ENCODE assay signal across 22 mouse cellular contexts in the genomic region with DNA sequence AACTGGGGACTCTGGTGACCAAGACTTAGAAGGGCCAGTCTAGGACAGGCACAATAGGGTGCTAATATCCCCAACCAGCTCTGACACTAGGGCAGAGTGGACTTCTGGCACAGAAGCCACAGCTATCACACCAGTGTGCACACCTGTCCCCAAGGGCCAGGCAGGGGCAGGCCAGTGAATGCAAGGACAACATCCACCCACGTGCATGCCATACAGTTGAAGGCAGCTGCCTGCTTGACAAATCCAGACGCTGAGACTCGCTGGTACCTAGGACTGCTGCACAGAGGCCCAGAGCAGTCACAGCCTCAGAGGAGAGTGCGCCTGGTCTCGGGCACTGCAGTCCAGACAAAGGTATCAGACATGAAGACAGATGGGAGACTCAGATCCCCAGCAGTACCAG. TPM values are rescaled to one million over a fixed set of nuclear protein-coding genes. Genes with fewer than 3 reads are reported as not detected.
DNase-seq lines count a peak whose midpoint lies in the region; ATAC-seq and TF ChIP-seq lines count a peak whose summit lies in the region.
"Had no signal": no experiment of that assay in that cellular context is flagged by ENCODE, and none has a peak within 500 bp of the region (broad histone marks: within the 10 kb centered on the region; RNA-seq: fewer than 3 reads in every experiment).

No protein-coding gene starts in this region.

- no peaks in the 10 kb centered on the region for H3K27me3 ChIP-seq in forebrain, embryonic 14.5 days (replicated peaks; ENCODE audit: control insufficient read depth, insufficient read depth, low read length)
- no peaks in the 10 kb centered on the region for H3K27me3 ChIP-seq in forebrain, embryonic 11.5 days (ENCODE audit: control insufficient read depth, insufficient read depth, low read length)
- H3K27me3 ChIP-seq in hindbrain, postnatal 0 days (ENCODE audit: insufficient read depth, low read length), result no peaks in the 10 kb centered on the region
- no peaks in the 10 kb centered on the region for H3K27me3 ChIP-seq in hindbrain, embryonic 11.5 days (ENCODE audit: control insufficient read depth, insufficient read depth, low read length)
- H3K27me3 ChIP-seq in E14TG2a.4 (ENCODE audit: insufficient read depth, low read length) (no peaks in the 10 kb centered on the region), myocyte (ENCODE audit: control insufficient read depth, insufficient read depth, insufficient read length) (no peaks in the 10 kb centered on the region)
- no peaks in the 10 kb centered on the region for H3K27me3 ChIP-seq in midbrain, embryonic 15.5 days (replicated peaks)
- H3K27me3 ChIP-seq: forebrain, embryonic 13.5 days had no signal

- no peak for TF ChIP-seq POLR2A in myocyte (IDR thresholded peaks at IDR 0.05; ENCODE audit: insufficient read length, low read depth)

- H3K9me3 ChIP-seq in forebrain, embryonic 14.5 days (replicated peaks; ENCODE audit: control insufficient read depth, low read length), result no peaks in the 10 kb centered on the region
- no peaks in the 10 kb centered on the region for H3K9me3 ChIP-seq in forebrain, embryonic 11.5 days (ENCODE audit: control insufficient read depth, low read length)
- no peaks in the 10 kb centered on the region for H3K9me3 ChIP-seq in hindbrain, postnatal 0 days (ENCODE audit: low read length)
- H3K9me3 ChIP-seq in hindbrain, embryonic 11.5 days (ENCODE audit: control insufficient read depth, low read length), result no peaks in the 10 kb centered on the region
- no peaks in the 10 kb centered on the region for H3K9me3 ChIP-seq in E14TG2a.4 (ENCODE audit: low read length)
- H3K9me3 ChIP-seq in midbrain, embryonic 15.5 days, result no peaks in the 10 kb centered on the region
- H3K9me3 ChIP-seq: forebrain, embryonic 13.5 days; midbrain, embryonic 12.5 days had no signal

- 74% methylated on average over 5 of the region's 5 CpGs for WGBS in forebrain, embryonic 14.5 days
- 81% methylated on average over 5 of the region's 5 CpGs for WGBS in forebrain, embryonic 11.5 days
- WGBS in hindbrain, postnatal 0 days, result 66% methylated on average over 5 of the region's 5 CpGs
- WGBS in hindbrain, embryonic 11.5 days, result 82% methylated on average over 5 of the region's 5 CpGs
- WGBS in midbrain, embryonic 15.5 days, result 76% methylated on average over 5 of the region's 5 CpGs

- peaks cover 66% of the 10 kb centered on the region for H3K4me1 ChIP-seq in forebrain, embryonic 14.5 days (ENCODE audit: control insufficient read depth, insufficient read depth, low read length)
- peaks cover 41% of the 10 kb centered on the region for H3K4me1 ChIP-seq in forebrain, embryonic 11.5 days (replicated peaks; ENCODE audit: control insufficient read depth, insufficient read depth, low read length)
- H3K4me1 ChIP-seq in hindbrain, postnatal 0 days (ENCODE audit: insufficient read depth, low read length), result peaks cover 68% of the 10 kb centered on the region
- H3K4me1 ChIP-seq in hindbrain, embryonic 11.5 days (replicated peaks; ENCODE audit: control insufficient read depth, insufficient read depth, low read length), result peaks cover 37% of the 10 kb centered on the region
- peaks cover 95% of the 10 kb centered on the region for H3K4me1 ChIP-seq in E14TG2a.4 (replicated peaks; ENCODE audit: low read depth, low read length)
- peaks cover 69% of the 10 kb centered on the region for H3K4me1 ChIP-seq in midbrain, embryonic 15.5 days

- DNase-seq in forebrain, embryonic 14.5 days (ENCODE audit: low spot score), result no peak
- no peak for DNase-seq in forebrain, embryonic 11.5 days (ENCODE audit: low spot score)
- no peak for DNase-seq in hindbrain, postnatal 0 days (ENCODE audit: low spot score)
- no peak for DNase-seq in hindbrain, embryonic 11.5 days (ENCODE audit: low spot score)
- DNase-seq: cerebellum, adult 18-20 months; embryo, embryonic 11 days; gastrocnemius, postnatal 36 days; heart, postnatal 14 days; kidney, adult 18-20 months; kidney, postnatal 14 days; layer of hippocampus, postnatal 36 days; right cerebral cortex, postnatal 4 days; thymus, adult 2 months had no signal

- H3K79me2 ChIP-seq in myocyte (ENCODE audit: control insufficient read depth, insufficient read depth), result peaks cover 94% of the 10 kb centered on the region

- no peak overlapping the region for H3K4me3 ChIP-seq in forebrain, embryonic 14.5 days (ENCODE audit: low read depth, low read length)
- H3K4me3 ChIP-seq in forebrain, embryonic 11.5 days (ENCODE audit: low read depth, low read length), result no peak overlapping the region
- H3K4me3 ChIP-seq in hindbrain, postnatal 0 days (ENCODE audit: low read length), result no peak overlapping the region
- no peak overlapping the region for H3K4me3 ChIP-seq in hindbrain, embryonic 11.5 days (ENCODE audit: low read depth, low read length)
- peak overlapping the region; percentile 23; the same call in 1 of the 2 replicates for H3K4me3 ChIP-seq in E14TG2a.4 (replicated peaks; ENCODE audit: low read length)
- no peak overlapping the region for H3K4me3 ChIP-seq in myocyte
- H3K4me3 ChIP-seq in midbrain, embryonic 15.5 days, result no peak overlapping the region
- H3K4me3 ChIP-seq: forebrain, embryonic 13.5 days; layer of hippocampus, adult 2 months; midbrain, embryonic 12.5 days had no signal

- TF ChIP-seq CTCF in hindbrain, postnatal 0 days (IDR thresholded peaks at IDR 0.05; ENCODE audit: low read depth), result no peak
- no peak for TF ChIP-seq CTCF in E14TG2a.4 (conservative IDR thresholded peaks at IDR 0.05; ENCODE audit: low read length)

- peak overlapping the region; percentile 21; the same call in 1 of the 2 replicates for H3K27ac ChIP-seq in forebrain, embryonic 14.5 days (ENCODE audit: low read depth, low read length)
- H3K27ac ChIP-seq in forebrain, embryonic 11.5 days (ENCODE audit: low read depth, low read length), result no peak overlapping the region
- H3K27ac ChIP-seq in hindbrain, postnatal 0 days, result 0 out of 2 replicates have a peak overlapping the region, but pooled peaks have one; percentile 20
- H3K27ac ChIP-seq in hindbrain, embryonic 11.5 days (ENCODE audit: low read depth, low read length), result no peak overlapping the region
- no peak overlapping the region for H3K27ac ChIP-seq in midbrain, embryonic 15.5 days
- H3K27ac ChIP-seq: forebrain, embryonic 13.5 days; layer of hippocampus, adult 2 months; liver, embryonic 14.5 days; macrophage; midbrain, embryonic 12.5 days had no signal

- no peak overlapping the region for H3K4me2 ChIP-seq in forebrain, embryonic 14.5 days (ENCODE audit: low read length)
- H3K4me2 ChIP-seq in forebrain, embryonic 11.5 days (ENCODE audit: low read depth, low read length, severe bottlenecking), result no peak overlapping the region
- no peak overlapping the region for H3K4me2 ChIP-seq in hindbrain, postnatal 0 days (ENCODE audit: low read depth, low read length)
- no peak overlapping the region for H3K4me2 ChIP-seq in hindbrain, embryonic 11.5 days (replicated peaks; ENCODE audit: low read depth, low read length)
- no peak overlapping the region for H3K4me2 ChIP-seq in myocyte (ENCODE audit: low read depth)
- no peak overlapping the region for H3K4me2 ChIP-seq in midbrain, embryonic 15.5 days
- H3K4me2 ChIP-seq: forebrain, embryonic 13.5 days; heart, embryonic 11.5 days; midbrain, embryonic 12.5 days had no signal

- no peak overlapping the region for H3K9ac ChIP-seq in forebrain, embryonic 14.5 days (ENCODE audit: low read length)
- no peak overlapping the region for H3K9ac ChIP-seq in forebrain, embryonic 11.5 days (ENCODE audit: low read length)
- H3K9ac ChIP-seq in hindbrain, postnatal 0 days (replicated peaks; ENCODE audit: low read length), result no peak overlapping the region
- H3K9ac ChIP-seq in hindbrain, embryonic 11.5 days (ENCODE audit: low read depth, low read length), result no peak overlapping the region
- H3K9ac ChIP-seq in midbrain, embryonic 15.5 days, result no peak overlapping the region
- H3K9ac ChIP-seq: forebrain, embryonic 13.5 days; liver, embryonic 14.5 days; midbrain, embryonic 12.5 days had no signal

- H3K36me3 ChIP-seq in forebrain, embryonic 14.5 days (ENCODE audit: control insufficient read depth, insufficient read depth, low read length), result 0 out of 2 replicates have a peak, but pooled peaks cover 2% of the 10 kb centered on the region
- no peaks in the 10 kb centered on the region for H3K36me3 ChIP-seq in forebrain, embryonic 11.5 days (ENCODE audit: control insufficient read depth, insufficient read depth, low read length)
- H3K36me3 ChIP-seq in hindbrain, postnatal 0 days (ENCODE audit: insufficient read depth, low read length), result no peaks in the 10 kb centered on the region
- no peaks in the 10 kb centered on the region for H3K36me3 ChIP-seq in hindbrain, embryonic 11.5 days (ENCODE audit: control insufficient read depth, insufficient read depth, low read length)
- H3K36me3 ChIP-seq in E14TG2a.4 (ENCODE audit: insufficient read depth, low read length) (peaks cover 25% of the 10 kb centered on the region), myocyte (ENCODE audit: control insufficient read depth, insufficient read depth) (no peaks in the 10 kb centered on the region)
- no peaks in the 10 kb centered on the region for H3K36me3 ChIP-seq in midbrain, embryonic 15.5 days (replicated peaks)
- H3K36me3 ChIP-seq: midbrain, embryonic 12.5 days had no signal

- no peak for ATAC-seq in forebrain, embryonic 14.5 days
- ATAC-seq in forebrain, embryonic 11.5 days (replicated peaks; ENCODE audit: low FRiP score), result no peak
- ATAC-seq in hindbrain, postnatal 0 days, result no peak
- ATAC-seq in hindbrain, embryonic 11.5 days (ENCODE audit: low FRiP score), result no peak
- no peak for ATAC-seq in midbrain, embryonic 15.5 days (replicated peaks)
- ATAC-seq: forebrain, embryonic 13.5 days had no signal

- H3ac ChIP-seq in myocyte (ENCODE audit: control insufficient read depth, insufficient read length), result no peak overlapping the region

TF ChIP-seq in myocyte, 11 proteins besides CTCF, POLR2A, EP300 and RAD21 (continues in another document):
- TF ChIP-seq MYOG (IDR thresholded peaks at IDR 0.05; ENCODE audit: control insufficient read depth in 1 of 3, insufficient read depth in 1 of 3, insufficient read length in 2 of 3, low read depth in 2 of 3) (peak in 2 of 3 experiments; percentile 51 to 70), TCF12 (IDR thresholded peaks at IDR 0.05; ENCODE audit: insufficient read depth, poor library complexity, severe bottlenecking) (peak; percentile 4), MYOD1 (IDR thresholded peaks at IDR 0.05; ENCODE audit: control insufficient read depth in 1 of 3, insufficient read length in 2 of 3, low read depth in 2 of 3) (peak in 2 of 3 experiments; percentile 28 to 93), POLR2AphosphoS2 (IDR thresholded peaks at IDR 0.05; ENCODE audit: insufficient read length, low read depth) (peak; percentile 14)

RNA-seq across cellular contexts. Expression of gene Ncor2, which starts 11.5 kb away (rescaled TPM):
- 15.1 and 22.3 TPM in 2 replicates for polyA plus RNA-seq in forebrain, embryonic 14.5 days (2014; fragmentation: Nextera tagmentation; extraction: Ambion mirVana)
- polyA plus RNA-seq in forebrain, embryonic 11.5 days (2014; fragmentation: Nextera tagmentation; extraction: Ambion mirVana), result 27.3 and 29.5 TPM in 2 replicates
- 35.4 and 37.5 TPM in 2 replicates for total RNA-seq in hindbrain, postnatal 0 days (2014; rRNA removed)
- polyA plus RNA-seq in hindbrain, postnatal 0 days (2015; fragmentation: Nextera tagmentation; extraction: Ambion mirVana), result 20.9 and 22.7 TPM in 2 replicates
- 14.5 and 21.2 TPM in 2 replicates for polyA plus RNA-seq in hindbrain, embryonic 11.5 days (2014; fragmentation: Nextera tagmentation; extraction: Ambion mirVana)
- polyA plus RNA-seq in myocyte (2012; fragmentation: generic; extraction: Trizol), result 127 TPM
- polyA plus RNA-seq in midbrain, embryonic 15.5 days (2015; fragmentation: Nextera tagmentation; extraction: Ambion mirVana), result 25.6 and 27.6 TPM in 2 replicates

Comparison
In these comparisons a context has a peak if more than half of its experiments do, and no peak if none do; other contexts are left out.
1. H3K27ac ChIP-seq: peak in forebrain, embryonic 14.5 days (single experiment) and hindbrain, postnatal 0 days (single experiment); none in forebrain, embryonic 11.5 days (single experiment), hindbrain, embryonic 11.5 days (single experiment) and midbrain, embryonic 15.5 days (single experiment).